Mouse (Mus musculus) megakaryocyte, adult 5-6 weeks (primary cell): ENCODE results near the gene Gmps. TPM values are rescaled to one million over a fixed set of nuclear protein-coding genes. Genes with fewer than 3 reads are reported as not detected.

Experiments used
- ATAC-seq: 2 replicates; pipeline ENCODE4 v1.8.0; 2016; ENCODE audit warnings: mild to moderate bottlenecking, inconsistent platforms; ENCODE audit not compliant: poor library complexity, severe bottlenecking
- total RNA-seq, 2 experiments: library from RNA; stranded (forward) in 1 of 2; stranded (reverse) in 1 of 2; fragments of 153-499, 151-499 nt in 1 of 2; fragments of 221-1000, 200-1000 nt in 1 of 2; gene quantifications; 2 replicates each; pipeline versions ENCODE4 v1.2.3 to v1.2.4; 2015 to 2017

Gmps gene
- total RNA-seq (2015) = 23.0 and 25.2 TPM in 2 replicates
- 22.6 and 23.5 TPM in 2 replicates for total RNA-seq (2017)

- ATAC-seq = peak; percentile 99
These were observed at the start of gene Gmps for GRCm38 (mm10) chr3:63975955-63976908. Gene Gmps (plus strand): TSS chr3:63976106.

- ATAC-seq = peak; percentile 97
These were observed 46.7 kb upstream of the Gmps start, which contains the start of gene E130311K13Rik for GRCm38 (mm10) chr3:63928878-63929859. Gene E130311K13Rik (minus strand): TSS chr3:63929472.

- ATAC-seq = no peak
These were observed 37.0 kb upstream of the Gmps start for GRCm38 (mm10) chr3:63938928-63939327.

GRCm38 (mm10) chr3:63941204-63941850 lies 34.6 kb upstream of the Gmps start:
- no peak for ATAC-seq

- no peak for ATAC-seq
These were observed 26.1 kb upstream of the Gmps start for GRCm38 (mm10) chr3:63949837-63950236.

GRCm38 (mm10) chr3:63963421-63964099 lies 12.3 kb upstream of the Gmps start:
- ATAC-seq = peak; percentile 36

- ATAC-seq = peak; percentile 95
These were observed 11.6 kb upstream of the Gmps start, which contains the start of gene Slc33a1 for GRCm38 (mm10) chr3:63964100-63964921. Gene Slc33a1 (minus strand): TSS chr3:63964768.

GRCm38 (mm10) chr3:63964922-63965249 lies 11.0 kb upstream of the Gmps start:
- no peak for ATAC-seq

- ATAC-seq = no peak
These were observed 10.0 kb upstream of the Gmps start for GRCm38 (mm10) chr3:63965929-63966328.

GRCm38 (mm10) chr3:63977895-63978294 lies 2.0 kb downstream of the Gmps start:
- ATAC-seq = no peak

- ATAC-seq = no peak
These were observed 10.8 kb downstream of the Gmps start for GRCm38 (mm10) chr3:63986656-63987055.

GRCm38 (mm10) chr3:63988722-63989440 lies 13.0 kb downstream of the Gmps start:
- ATAC-seq = no peak

- ATAC-seq = no peak
These were observed 45.5 kb downstream of the Gmps start for GRCm38 (mm10) chr3:64021436-64021835.

- no peak for ATAC-seq
These were observed 46.0 kb downstream of the Gmps start for GRCm38 (mm10) chr3:64021867-64022266.

GRCm38 (mm10) chr3:64029846-64030245 lies 53.9 kb downstream of the Gmps start:
- ATAC-seq = no peak

GRCm38 (mm10) chr3:64038136-64038841 lies 62.4 kb downstream of the Gmps start:
- ATAC-seq = no peak

- peak; percentile 73 for ATAC-seq
These were observed 64.2 kb downstream of the Gmps start for GRCm38 (mm10) chr3:64039818-64040784.
